Mouse (Mus musculus) heart, postnatal 0 days (tissue): ENCODE data around the gene Glg1. TPM values are rescaled to one million over a fixed set of nuclear protein-coding genes. Genes with fewer than 3 reads are reported as not detected.

Experiments
- ATAC-seq: fragments of 200-750 bp; cut with Nextera tagmentation; 2 replicates; pipeline ENCODE4 v1.8.0; 2017; ENCODE audit warnings: low read depth, moderate number of reproducible peaks, moderate library complexity; ENCODE audit not compliant: insufficient read depth
- DNase-seq: peaks from one replicate; pipeline ENCODE4 v3.0.0-alpha.2; 2016; ENCODE audit warnings: low spot score
- H3K27ac ChIP-seq: fragments of 300-500 bp; sonication (generic); 2 replicates; pipeline ENCODE4 v1.5.1; 2014; ENCODE audit warnings: low read depth, mild to moderate bottlenecking
- H3K27me3 ChIP-seq: fragments of 300-500 bp; sonication (generic); 2 replicates; pipeline ENCODE4 v1.6.1; 2014; ENCODE audit warnings: low read length, mixed read lengths; ENCODE audit not compliant: control insufficient read depth, insufficient read depth
- H3K36me3 ChIP-seq: fragments of 300-500 bp; sonication (generic); replicated peaks from 2 replicates; pipeline ENCODE4 v1.6.1; 2014; ENCODE audit warnings: low read length, mixed read lengths; ENCODE audit not compliant: control insufficient read depth, insufficient read depth
- H3K4me1 ChIP-seq: fragments of 300-500 bp; sonication (generic); 2 replicates; pipeline ENCODE4 v1.6.1; 2014; ENCODE audit warnings: antibody characterized with exemption; ENCODE audit not compliant: control insufficient read depth, insufficient read depth
- H3K4me2 ChIP-seq: fragments of 300-500 bp; sonication (generic); 2 replicates; pipeline ENCODE4 v1.6.1; 2014; ENCODE audit warnings: low read depth, mild to moderate bottlenecking, low read length, moderate library complexity
- H3K4me3 ChIP-seq: fragments of 300-500 bp; sonication (generic); 2 replicates; pipeline ENCODE4 v1.5.1; 2014; ENCODE audit warnings: low read depth, low read length
- H3K9ac ChIP-seq: fragments of 300-500 bp; sonication (generic); replicated peaks from 2 replicates; pipeline ENCODE4 v1.6.1; 2014; ENCODE audit warnings: low read depth, low read length, mixed read lengths
- H3K9me3 ChIP-seq: fragments of 300-500 bp; sonication (generic); replicated peaks from 2 replicates; pipeline ENCODE4 v1.6.1; 2016; ENCODE audit warnings: low read length; ENCODE audit not compliant: control insufficient read depth
- CTCF ChIP-seq: IDR thresholded peaks from 2 replicates; pipeline ENCODE4 v1.5.1; 2016; ENCODE audit warnings: antibody characterized with exemption, control low read depth, low read depth
- EP300 ChIP-seq: IDR thresholded peaks from 2 replicates; pipeline ENCODE4 v1.6.1; 2016; ENCODE audit warnings: antibody characterized with exemption, low read depth
- WGBS: fragments of 180-500 bp; shearing (Covaris S2); extraction: QIAGEN DNeasy Blood & Tissue Kit; methylation state at CpG from one replicate; pipeline ENCODE4 v1.1.7; 2014; 5-methylcytosine and 5-hydroxymethylcytosine counted together
- polyA plus RNA-seq: library from polyadenylated mRNA; unstranded; fragments of >200 nt; fragmentation: Nextera tagmentation; extraction: Ambion mirVana; gene quantifications from 2 replicates; pipeline ENCODE4 v1.2.1, GENCODE M21; 2015
- total RNA-seq: library from RNA; depleted of rRNA; stranded (reverse); fragments of >200 nt; gene quantifications from 2 replicates; pipeline ENCODE4 v1.2.3, GENCODE M21; 2014; ENCODE audit warnings: low replicate concordance

Glg1 gene
- total and polyA plus RNA-seq, 2 experiments from 2014 or later: 37.1 to 41.9 TPM

- Histone ChIP-seq H3K27ac (peak overlapping the region; percentile 51; the same call in 1 of the 2 replicates), H3K4me1 (peaks cover 12% of the 10 kb centered on the region), H3K9ac (no peak overlapping the region), H3K36me3 (peaks cover 11% of the 10 kb centered on the region), H3K4me2 (peak overlapping the region; percentile 46), H3K4me3 (peak overlapping the region; percentile 99; the same call in 1 of the 2 replicates), H3K9me3 (no peaks in the 10 kb centered on the region), H3K27me3 (no peaks in the 10 kb centered on the region)
- ATAC-seq (no peak), DNase-seq (no peak)
- 63% methylated on average over 11 of the region's 11 CpGs for WGBS
- peak; percentile 16; the same call in 1 of the 2 replicates for TF ChIP-seq CTCF
- no peak for TF ChIP-seq EP300
These were observed 41.9 kb upstream of the Glg1 start for GRCm38 (mm10) chr8:111300597-111301546.

- peak; percentile 99 for DNase-seq
- H3K4me3 ChIP-seq: peak within 1 kb of the TSS; percentile 99
- ATAC-seq: peak; percentile 99
- peak within 1 kb of the TSS; percentile 95 for H3K9ac ChIP-seq
- H3K27ac ChIP-seq: peak within 1 kb of the TSS; percentile 95
- H3K36me3 ChIP-seq: peaks cover 17% of the 10 kb centered on the region
- peak within 1 kb of the TSS; percentile 74 for H3K4me2 ChIP-seq
- H3K27me3 ChIP-seq: no peaks in the 10 kb centered on the region
- WGBS: under 1% methylated on average over 59 of the region's 67 CpGs
- TF ChIP-seq EP300 (peak; percentile 51; the same call in 1 of the 2 replicates), CTCF (no peak)
- H3K4me1 ChIP-seq: peaks cover 12% of the 10 kb centered on the region
- H3K9me3 ChIP-seq: no peaks in the 10 kb centered on the region
These were observed 41.0 kb upstream of the Glg1 start, which contains the start of gene Rfwd3 for GRCm38 (mm10) chr8:111299821-111300568. Gene Rfwd3, minus strand, starts transcription at chr8:111300222.

GRCm38 (mm10) chr8:111299363-111299820, 40.4 kb upstream of the Glg1 start:
- Histone ChIP-seq H3K4me2 (peak overlapping the region; percentile 74), H3K9me3 (no peaks in the 10 kb centered on the region), H3K27ac (peak overlapping the region; percentile 95), H3K36me3 (peaks cover 19% of the 10 kb centered on the region), H3K9ac (peak overlapping the region; percentile 95), H3K4me1 (peaks cover 12% of the 10 kb centered on the region), H3K27me3 (no peaks in the 10 kb centered on the region), H3K4me3 (peak overlapping the region; percentile 99)
- TF ChIP-seq CTCF: no peak
- no peak for TF ChIP-seq EP300
- DNase-seq: peak; percentile 33
- peak; percentile 10; the same call in 1 of the 2 replicates for ATAC-seq
- under 1% methylated on average over 28 of the region's 28 CpGs for WGBS

- no peak overlapping the region; the same call in 1 of the 2 replicates for H3K9ac ChIP-seq
- WGBS: 85% methylated on average over 1 of the region's 1 CpGs
- H3K4me1 ChIP-seq: peaks cover 12% of the 10 kb centered on the region
- no peaks in the 10 kb centered on the region for H3K27me3 ChIP-seq
- TF ChIP-seq EP300 (no peak), CTCF (no peak)
- H3K4me3 ChIP-seq: no peak overlapping the region
- H3K36me3 ChIP-seq: peaks cover 32% of the 10 kb centered on the region
- DNase-seq: no peak
- H3K27ac ChIP-seq: no peak overlapping the region; the same call in 1 of the 2 replicates
- H3K9me3 ChIP-seq: no peaks in the 10 kb centered on the region
- H3K4me2 ChIP-seq: peak overlapping the region; percentile 25; the same call in 1 of the 2 replicates
- no peak for ATAC-seq
These were observed 39.0 kb upstream of the Glg1 start for GRCm38 (mm10) chr8:111298011-111298410.

GRCm38 (mm10) chr8:111291733-111292132, 32.7 kb upstream of the Glg1 start:
- Histone ChIP-seq H3K4me2 (peak overlapping the region; percentile 15; the same call in 1 of the 2 replicates), H3K4me3 (no peak overlapping the region), H3K9me3 (no peaks in the 10 kb centered on the region), H3K4me1 (no peaks in the 10 kb centered on the region), H3K27ac (peak overlapping the region; percentile 95), H3K27me3 (no peaks in the 10 kb centered on the region), H3K9ac (no peak overlapping the region), H3K36me3 (peaks cover 73% of the 10 kb centered on the region)
- WGBS: 47% methylated on average over 7 of the region's 7 CpGs
- ATAC-seq: peak; percentile 88
- peak; percentile 90 for DNase-seq
- TF ChIP-seq CTCF: no peak
- TF ChIP-seq EP300: no peak
